Mouse (Mus musculus) small intestine, adult 2 months (tissue): ENCODE measurements at regions not wholly inside any gene's neighbourhood (a gene's known extent, or its start where the extent isn't known, plus 50 kb on each side); places are given as distances from the start of the nearest gene placed in this dataset.

ENCODE experiments used
- H3K27ac ChIP-seq: fragments of 200-500 bp; 2 replicates; pipeline ENCODE4 v1.5.1; 2012; ENCODE audit warnings: low read depth, low read length, control low read depth, inconsistent platforms; ENCODE audit not compliant: insufficient read depth
- H3K27me3 ChIP-seq: fragments of 200-500 bp; 2 replicates; pipeline ENCODE4 v1.6.1; 2012; ENCODE audit warnings: mild to moderate bottlenecking, moderate library complexity, low read length, inconsistent platforms; ENCODE audit not compliant: control insufficient read depth, insufficient read depth
- H3K36me3 ChIP-seq: fragments of 200-500 bp; 2 replicates; pipeline ENCODE4 v1.6.1; 2012; ENCODE audit warnings: mild to moderate bottlenecking, low read length, control low read depth, inconsistent platforms; ENCODE audit not compliant: control insufficient read depth, insufficient read depth
- H3K4me1 ChIP-seq: fragments of 200-500 bp; 2 replicates; pipeline ENCODE4 v1.6.1; 2012; ENCODE audit warnings: low read length, inconsistent platforms, mixed read lengths; ENCODE audit not compliant: control insufficient read depth, insufficient read depth, insufficient read length
- H3K4me3 ChIP-seq: fragments of 200-500 bp; 2 replicates; pipeline ENCODE4 v1.5.1; 2012; ENCODE audit warnings: low read depth, mild to moderate bottlenecking, control low read depth, inconsistent platforms, low read length, moderate library complexity
- CTCF ChIP-seq: fragments of 200-500 bp; IDR thresholded peaks from 2 replicates; pipeline ENCODE4 v1.5.1; 2012; ENCODE audit warnings: low read depth, mild to moderate bottlenecking, control low read depth, inconsistent platforms, low read length, moderate library complexity, mixed read lengths; ENCODE audit not compliant: insufficient replicate concordance, insufficient read length; ENCODE audit errors: extremely low read depth
- POLR2A ChIP-seq: fragments of 200-500 bp; IDR thresholded peaks from 2 replicates; pipeline ENCODE4 v1.6.1; 2012; ENCODE audit warnings: low read depth, mild to moderate bottlenecking, control low read depth, inconsistent platforms, low read length, moderate library complexity
- WGBS: fragments of 180-500 bp; shearing (Covaris S2); methylation state at CpG from one replicate; pipeline ENCODE4 v1.1.7; 2018; 5-methylcytosine and 5-hydroxymethylcytosine counted together

DNA sequence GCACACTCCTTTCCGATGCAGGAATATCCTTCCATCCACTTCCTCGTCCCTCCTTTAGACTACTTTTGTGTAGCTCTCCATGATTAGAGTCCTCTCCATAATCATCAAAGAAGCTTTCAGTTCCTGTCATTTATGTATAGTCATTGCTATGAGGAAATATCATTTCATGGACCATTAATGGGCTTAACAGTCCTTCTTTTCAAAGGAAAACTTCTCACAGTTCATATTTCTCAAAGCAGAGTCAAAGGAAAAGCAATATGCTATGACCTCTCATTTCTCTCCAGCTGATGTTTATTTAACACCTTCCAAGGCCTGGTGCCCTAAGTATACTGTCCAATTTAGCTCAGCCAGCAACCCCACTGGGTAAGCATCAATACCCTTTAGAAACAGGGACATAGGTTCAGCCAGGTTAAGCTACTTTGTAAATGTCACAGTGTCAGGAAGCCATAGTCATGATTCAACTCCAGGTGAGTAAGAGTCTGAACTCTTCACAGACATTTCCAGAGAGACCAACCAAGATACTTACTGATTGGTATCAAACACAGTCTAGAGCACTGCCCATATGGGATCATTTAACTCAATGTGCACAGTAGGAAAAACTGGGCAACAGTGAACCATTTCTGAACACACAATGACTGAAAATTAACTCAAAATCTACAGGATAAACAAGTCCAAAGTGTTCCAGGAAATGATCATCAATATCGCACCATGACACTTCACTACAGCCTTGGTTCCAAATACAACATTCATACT, 1443.8 kb upstream of the Lrrc6 start:
- Histone ChIP-seq H3K36me3 (no peaks in the 10 kb centered on the region), H3K27me3 (no peaks in the 10 kb centered on the region)
- WGBS: 83% methylated on average over 3 of the region's 3 CpGs

DNA sequence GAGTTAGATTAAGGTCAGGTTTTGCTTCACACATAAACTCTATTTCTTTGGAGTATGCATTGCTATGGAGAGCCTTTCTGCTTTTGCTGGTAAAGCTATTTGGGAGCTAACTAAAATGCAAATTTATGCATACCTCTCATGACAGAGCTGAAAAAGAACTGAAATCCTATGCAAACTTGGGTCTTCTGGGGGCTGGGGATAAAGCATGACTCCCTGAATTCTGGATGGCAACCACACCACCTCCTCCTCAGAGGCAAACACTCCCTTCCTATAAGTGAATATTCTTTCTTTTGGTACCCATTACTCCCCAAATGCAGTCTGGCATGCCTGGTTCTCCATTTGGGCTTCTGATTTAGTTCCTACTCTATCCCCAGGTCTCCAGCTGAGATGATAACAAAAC, 1442.3 kb upstream of the Lrrc6 start:
- Histone ChIP-seq H3K36me3 (no peaks in the 10 kb centered on the region), H3K4me3 (no peak overlapping the region), H3K27me3 (no peaks in the 10 kb centered on the region), H3K27ac (no peak overlapping the region), H3K4me1 (no peaks in the 10 kb centered on the region)
- TF ChIP-seq POLR2A (no peak), CTCF (no peak)

More for the DNA sequence above, 1443.8 kb upstream of the Lrrc6 start:
- H3K4me1 ChIP-seq: no peaks in the 10 kb centered on the region
- no peak overlapping the region for H3K27ac ChIP-seq
- no peak for TF ChIP-seq CTCF
- no peak overlapping the region for H3K4me3 ChIP-seq

DNA sequence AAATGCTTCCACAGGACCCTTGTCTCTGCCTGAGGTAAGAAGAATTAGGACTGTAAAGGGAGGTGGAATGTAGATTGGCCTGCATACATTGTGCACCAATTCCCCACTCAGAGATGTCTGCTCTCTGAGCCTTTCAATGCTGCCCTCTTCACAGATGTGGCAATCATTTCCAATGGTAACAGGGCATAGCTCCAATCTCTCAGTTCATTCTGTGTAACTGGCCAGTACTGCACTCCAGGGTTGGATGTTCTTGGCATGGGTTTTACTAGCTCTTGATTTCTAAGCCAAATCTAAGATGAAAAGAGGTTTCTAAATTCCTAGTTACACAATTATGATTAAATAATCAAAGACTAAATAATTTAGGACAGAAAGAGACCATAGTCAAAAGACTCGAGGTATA, 1439.8 kb upstream of the Lrrc6 start:
- H3K27me3 ChIP-seq: no peaks in the 10 kb centered on the region
- no peak overlapping the region for H3K27ac ChIP-seq
- no peaks in the 10 kb centered on the region for H3K4me1 ChIP-seq
- WGBS: 75% methylated on average over 1 of the region's 1 CpGs
- TF ChIP-seq POLR2A: no peak
- H3K36me3 ChIP-seq: no peaks in the 10 kb centered on the region
- H3K4me3 ChIP-seq: no peak overlapping the region

DNA sequence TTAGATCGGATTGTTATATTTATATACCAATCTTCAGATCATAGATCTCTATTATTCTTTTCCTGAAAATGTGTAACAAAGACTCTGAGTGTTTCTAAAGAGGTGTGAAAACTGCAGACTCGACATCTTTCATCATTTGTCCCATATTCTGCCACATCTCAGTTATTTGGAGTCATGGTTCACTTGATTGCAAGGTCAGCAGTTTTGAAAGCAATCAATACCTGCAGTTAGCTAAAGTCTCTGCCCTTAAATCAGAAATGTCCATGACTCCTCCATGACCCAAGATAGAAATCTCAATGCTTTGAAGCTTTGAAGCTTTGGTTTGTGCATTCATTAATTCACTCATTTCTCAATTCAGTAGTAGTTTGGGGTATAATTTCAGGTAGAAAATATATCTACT, 1424.2 kb upstream of the Lrrc6 start:
- no peak overlapping the region for H3K27ac ChIP-seq
- no peak overlapping the region for H3K4me3 ChIP-seq
- no peaks in the 10 kb centered on the region for H3K4me1 ChIP-seq
- WGBS: 58% methylated on average over 2 of the region's 2 CpGs
- H3K27me3 ChIP-seq: no peaks in the 10 kb centered on the region
- no peaks in the 10 kb centered on the region for H3K36me3 ChIP-seq
- TF ChIP-seq POLR2A: no peak
- no peak for TF ChIP-seq CTCF

DNA sequence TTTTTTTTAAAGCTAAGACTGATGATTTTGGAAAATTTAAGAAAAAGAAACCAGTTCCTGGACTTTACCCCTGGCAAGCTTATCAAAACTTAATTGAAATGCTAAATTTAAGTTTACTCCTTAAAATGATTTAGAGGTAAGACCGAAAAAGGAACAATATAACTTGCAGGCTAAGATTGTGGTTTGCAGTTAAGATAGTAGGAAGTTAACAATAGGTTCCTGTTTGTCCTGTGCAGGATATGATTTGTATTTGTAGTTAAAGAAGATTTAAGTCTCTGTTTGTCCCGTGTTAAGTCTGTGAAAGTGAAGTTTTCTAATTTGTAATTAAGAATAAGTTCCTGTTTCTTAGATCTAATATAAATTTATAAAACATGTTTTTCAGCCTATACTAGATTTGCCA, 1406.3 kb upstream of the Lrrc6 start:
- TF ChIP-seq CTCF (no peak), POLR2A (no peak)
- Histone ChIP-seq H3K27me3 (no peaks in the 10 kb centered on the region), H3K4me3 (no peak overlapping the region), H3K27ac (no peak overlapping the region), H3K36me3 (no peaks in the 10 kb centered on the region), H3K4me1 (no peaks in the 10 kb centered on the region)
- 60% methylated on average over 2 of the region's 2 CpGs for WGBS

DNA sequence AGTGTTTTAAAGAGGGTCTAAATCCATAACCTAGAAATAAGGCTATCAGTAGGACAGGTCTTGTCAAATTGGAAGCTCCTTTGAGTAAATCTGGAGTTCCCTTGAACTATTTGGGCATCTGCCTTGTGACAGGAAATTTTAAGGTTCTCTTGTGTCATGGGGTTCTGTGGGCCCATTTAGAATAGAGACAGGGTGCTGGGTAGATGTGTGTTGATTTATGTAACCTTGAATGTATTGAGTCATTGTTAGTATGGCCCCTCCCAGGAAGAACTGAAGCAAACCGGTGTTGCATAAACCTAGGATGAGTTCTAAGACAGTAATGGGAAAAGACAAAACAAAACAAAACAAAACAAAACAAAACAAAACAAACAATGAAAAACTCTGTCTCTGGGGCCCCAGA, 1404.6 kb upstream of the Lrrc6 start:
- TF ChIP-seq CTCF: no peak
- no peak for TF ChIP-seq POLR2A
- no peaks in the 10 kb centered on the region for H3K36me3 ChIP-seq
- 55% methylated on average over 1 of the region's 1 CpGs for WGBS

DNA sequence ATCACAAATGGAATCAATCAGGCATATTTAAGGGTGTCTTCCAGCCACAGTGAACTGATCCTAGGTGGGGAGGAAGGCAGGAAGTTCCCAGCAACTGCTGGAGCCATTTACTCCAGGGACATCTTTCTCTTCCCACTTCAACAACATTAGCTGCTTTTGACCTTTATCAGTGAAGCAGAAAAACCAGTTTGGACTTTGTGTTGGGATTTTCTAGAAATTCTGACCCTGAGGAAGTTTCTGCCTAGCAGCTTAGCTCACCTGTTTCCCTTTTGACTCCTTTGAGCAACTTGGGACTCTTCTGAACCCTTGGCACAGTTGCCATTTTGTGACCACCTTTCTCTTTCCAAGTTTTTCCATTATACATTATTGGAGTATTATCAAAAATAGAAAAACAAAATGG, 1403.9 kb upstream of the Lrrc6 start:
- no peak overlapping the region for H3K27ac ChIP-seq
- H3K4me3 ChIP-seq: no peak overlapping the region
- no peaks in the 10 kb centered on the region for H3K4me1 ChIP-seq
- TF ChIP-seq POLR2A (no peak), CTCF (no peak)
- H3K27me3 ChIP-seq: no peaks in the 10 kb centered on the region
- no peaks in the 10 kb centered on the region for H3K36me3 ChIP-seq

More for the DNA sequence above, 1404.6 kb upstream of the Lrrc6 start:
- Histone ChIP-seq H3K4me1 (no peaks in the 10 kb centered on the region), H3K4me3 (no peak overlapping the region), H3K27ac (no peak overlapping the region), H3K27me3 (no peaks in the 10 kb centered on the region)
